Mouse (Mus musculus): Measurements from ENCODE around the gene Ap1m2.

Gene Ap1m2

GRCm38 (mm10) chr9:21312134-21312533 is at the start of gene Ap1m2:
Gene Ap1m2, minus strand, starts transcription at chr9:21312337.
- DNase-seq (ENCODE audit: low spot score): peak; percentile 68

- peak; percentile 54 for DNase-seq (ENCODE audit: low spot score)
These were observed 45.0 kb upstream of the Ap1m2 start for GRCm38 (mm10) chr9:21356981-21357718.

GRCm38 (mm10) chr9:21354796-21355195 is 42.7 kb upstream of the Ap1m2 start:
- DNase-seq (ENCODE audit: low spot score): no peak

GRCm38 (mm10) chr9:21353373-21353686 is 41.2 kb upstream of the Ap1m2 start:
- no peak for DNase-seq (ENCODE audit: low spot score)

GRCm38 (mm10) chr9:21352463-21353372 is 40.6 kb upstream of the Ap1m2 start:
- DNase-seq (ENCODE audit: low spot score): no peak

GRCm38 (mm10) chr9:21351702-21352377 is 39.7 kb upstream of the Ap1m2 start:
- no peak for DNase-seq (ENCODE audit: low spot score)

- DNase-seq (ENCODE audit: low spot score): no peak
These were observed 39.0 kb upstream of the Ap1m2 start for GRCm38 (mm10) chr9:21351178-21351577.

- DNase-seq (ENCODE audit: low spot score): no peak
These were observed 36.0 kb upstream of the Ap1m2 start for GRCm38 (mm10) chr9:21348152-21348551.

- no peak for DNase-seq (ENCODE audit: low spot score)
These were observed 34.7 kb upstream of the Ap1m2 start for GRCm38 (mm10) chr9:21346627-21347365.

- DNase-seq (ENCODE audit: low spot score): no peak
These were observed 28.3 kb upstream of the Ap1m2 start for GRCm38 (mm10) chr9:21340411-21340810.

- DNase-seq (ENCODE audit: low spot score): no peak
These were observed 25.5 kb upstream of the Ap1m2 start for GRCm38 (mm10) chr9:21337652-21338051.

- no peak for DNase-seq (ENCODE audit: low spot score)
These were observed 24.4 kb upstream of the Ap1m2 start for GRCm38 (mm10) chr9:21336491-21336890.

- no peak for DNase-seq (ENCODE audit: low spot score)
These were observed 23.3 kb upstream of the Ap1m2 start for GRCm38 (mm10) chr9:21335391-21335790.

- DNase-seq (ENCODE audit: low spot score): no peak
These were observed 22.6 kb upstream of the Ap1m2 start for GRCm38 (mm10) chr9:21334747-21335146.

- DNase-seq (ENCODE audit: low spot score): no peak
These were observed 21.4 kb upstream of the Ap1m2 start for GRCm38 (mm10) chr9:21333523-21333922.

- DNase-seq (ENCODE audit: low spot score): no peak
These were observed 20.3 kb upstream of the Ap1m2 start for GRCm38 (mm10) chr9:21332161-21333061.

GRCm38 (mm10) chr9:21331365-21332140 is 19.4 kb upstream of the Ap1m2 start:
- DNase-seq (ENCODE audit: low spot score): no peak

- DNase-seq (ENCODE audit: low spot score): no peak
These were observed 17.7 kb upstream of the Ap1m2 start for GRCm38 (mm10) chr9:21329699-21330289.

GRCm38 (mm10) chr9:21329041-21329440 is 16.9 kb upstream of the Ap1m2 start:
- no peak for DNase-seq (ENCODE audit: low spot score)

- DNase-seq (ENCODE audit: low spot score): no peak
These were observed 15.9 kb upstream of the Ap1m2 start for GRCm38 (mm10) chr9:21328041-21328440.

All from yolk sac, embryonic 10.5 days (tissue).